Mouse (Mus musculus) layer of hippocampus, postnatal 36 days (tissue): ENCODE data around the gene Olfr1333. TPM values are rescaled to one million over a fixed set of nuclear protein-coding genes. Genes with fewer than 3 reads are reported as not detected.
"Not testable (repeated sequence)": the region's sequence is repeated elsewhere in the genome, so short reads cannot be mapped to it uniquely, and the experiment has no call there.

Experiments used
- DNase-seq, 2 experiments: peaks; one replicate each; pipeline ENCODE4 v3.0.0; 2022
- total RNA-seq, 2 experiments: library from RNA; stranded (reverse); gene quantifications; 2 replicates each; pipeline ENCODE4 v1.2.3; 2021

The Olfr1333 gene
- total RNA-seq = not detected

GRCm38 (mm10) chr4:118836179-118836578 is at the start of gene Olfr1333:
Olfr1333 (minus strand) TSS chr4:118836279.
- no peak for DNase-seq

DNA sequence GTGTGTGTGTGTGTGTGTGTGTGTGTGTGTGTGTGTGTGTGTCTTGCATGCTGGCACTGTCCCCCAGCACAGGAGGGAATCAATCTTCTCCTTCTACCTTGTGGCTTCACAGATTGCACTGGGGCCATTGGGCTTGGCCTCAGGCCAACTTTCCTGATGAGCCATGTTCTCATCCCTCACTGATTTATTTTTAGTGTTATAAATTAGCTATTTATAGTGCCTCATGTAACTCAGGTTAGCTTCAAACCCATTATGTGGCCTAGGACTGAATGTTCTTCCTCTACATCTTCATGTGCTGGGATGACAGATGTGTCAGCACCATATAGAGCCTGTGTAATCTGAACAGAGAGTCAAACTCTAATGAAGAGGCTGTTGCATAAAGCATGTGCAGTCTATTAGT is 31.5 kb upstream of the Olfr1333 start:
- DNase-seq = no peak

GRCm38 (mm10) chr4:118864349-118864748 is 28.3 kb upstream of the Olfr1333 start, which contains the start of gene Olfr1331:
Olfr1331 (plus strand) TSS chr4:118864649.
- no peak for DNase-seq

DNA sequence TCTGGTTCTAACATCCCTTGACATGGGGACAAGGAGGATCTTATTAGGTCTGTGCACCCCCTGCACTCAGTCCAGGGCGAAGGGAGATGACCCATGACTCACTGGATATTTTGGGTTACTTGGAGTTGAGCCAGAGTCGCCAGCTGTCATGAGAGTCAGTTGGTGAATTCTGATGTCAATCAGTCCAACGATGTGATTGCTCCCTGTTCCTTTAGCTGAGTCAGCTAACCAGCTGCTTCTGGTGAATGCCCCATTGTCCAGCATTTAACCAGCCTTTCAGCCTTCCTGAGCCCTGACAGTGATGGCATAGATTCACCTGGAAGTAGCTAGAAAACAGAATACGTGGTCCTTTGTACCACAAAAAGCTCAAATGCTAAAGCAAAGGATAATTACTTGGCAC is 26.6 kb upstream of the Olfr1333 start:
- DNase-seq = no peak

GRCm38 (mm10) chr4:118861791-118862190 is 25.7 kb upstream of the Olfr1333 start:
- DNase-seq = no peak

DNA sequence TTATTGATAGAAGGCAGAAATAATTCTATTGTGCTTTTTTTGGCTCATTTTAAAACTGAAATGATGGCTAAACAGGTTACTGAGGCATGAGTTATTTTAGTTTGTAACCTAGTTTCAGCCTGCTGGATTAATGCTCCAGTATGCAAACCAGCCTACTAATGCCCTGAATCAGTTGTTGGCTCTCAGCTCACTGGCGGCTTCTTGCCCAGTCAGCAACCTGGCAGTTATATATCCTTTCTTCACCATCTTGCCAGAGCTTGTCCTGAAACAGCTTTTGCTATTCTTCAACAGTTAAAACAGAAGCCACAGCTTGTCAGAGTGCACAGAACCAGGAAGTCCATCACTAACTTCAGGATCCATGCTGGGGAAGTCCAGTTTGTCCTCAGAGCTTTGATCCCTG is 17.2 kb downstream of the Olfr1333 start:
- peak in 1 of 2 experiments; percentile 3 for DNase-seq

- DNase-seq = no peak
These were observed 26.2 kb downstream of the Olfr1333 start, which contains the start of gene Olfr1335 for GRCm38 (mm10) chr4:118809844-118810243. Olfr1335 (minus strand) TSS chr4:118809944.

GRCm38 (mm10) chr4:118792796-118793195 is 43.3 kb downstream of the Olfr1333 start:
- not testable (repeated sequence) for DNase-seq

- no peak for DNase-seq
These were observed 53.6 kb downstream of the Olfr1333 start, which contains the start of gene Olfr1337 for GRCm38 (mm10) chr4:118782486-118782885. Olfr1337 (minus strand) TSS chr4:118782586.

Other genes starting within 250 kb of the Olfr1333 start
- under 1 TPM; 0.78 to 0.90 TPM for gene Cfap57, start 215.5 kb downstream of the Olfr1333 start, total RNA-seq
- 10 to 100 TPM; 61.8 to 64.2 TPM for gene Ebna1bp2, start 215.5 kb downstream of the Olfr1333 start, total RNA-seq
- gene Olfr62, start 177.3 kb downstream of the Olfr1333 start, total RNA-seq = not detected
- not detected for gene Olfr1342, start 143.5 kb downstream of the Olfr1333 start, total RNA-seq
- not detected for gene Olfr1341, start 132.8 kb downstream of the Olfr1333 start, total RNA-seq
- not detected for gene Olfr1340, start 116.1 kb downstream of the Olfr1333 start, total RNA-seq
- not detected for gene Olfr1339, start 104.1 kb downstream of the Olfr1333 start, total RNA-seq
- not detected for gene Olfr1338, start 77.5 kb downstream of the Olfr1333 start, total RNA-seq
- not detected for gene Olfr1337, start 53.7 kb downstream of the Olfr1333 start, total RNA-seq
- gene Olfr1335, start 26.3 kb downstream of the Olfr1333 start, total RNA-seq = not detected
- gene Olfr1331, start 28.4 kb upstream of the Olfr1333 start, total RNA-seq = not detected
- gene Olfr1330, start 52.3 kb upstream of the Olfr1333 start, total RNA-seq = not detected
- gene Olfr1329, start 81.2 kb upstream of the Olfr1333 start, total RNA-seq = not detected
- not detected for gene Olfr1328, start 102.3 kb upstream of the Olfr1333 start, total RNA-seq
- gene Lao1, start 125.3 kb upstream of the Olfr1333 start, total RNA-seq = under 1 TPM; 0.15 to 0.88 TPM